Comparison of ENCODE assay signal across 23 mouse cellular contexts in the genomic region with DNA sequence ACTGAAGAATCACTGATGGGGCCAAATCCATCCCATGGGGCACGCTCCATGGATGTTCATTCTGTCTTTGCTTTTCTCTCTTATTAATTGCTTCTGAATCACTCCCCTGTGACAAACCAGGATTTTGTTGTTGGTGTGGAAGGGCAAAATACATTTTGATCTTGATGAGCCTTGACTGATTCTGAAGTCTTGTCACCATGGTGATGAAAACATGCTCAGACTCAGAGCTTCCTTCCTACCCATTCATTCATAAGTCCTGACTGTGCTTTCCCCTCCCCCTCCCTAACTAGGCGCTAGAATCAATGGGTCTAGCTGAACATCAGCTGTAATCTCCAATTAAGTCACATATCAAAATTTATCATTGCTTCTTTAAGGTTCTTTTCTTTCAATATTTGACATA.
DNase-seq lines count a peak whose midpoint lies in the region; ATAC-seq lines count a peak whose summit lies in the region.
"Had no signal": no experiment of that assay in that cellular context is flagged by ENCODE, and none has a peak within 500 bp of the region (broad histone marks: within the 10 kb centered on the region; RNA-seq: fewer than 3 reads in every experiment).

No protein-coding gene starts in this region.

- no peak overlapping the region for H3K4me3 ChIP-seq in embryonic facial prominence, embryonic 14.5 days (ENCODE audit: low read depth, low read length)
- no peak overlapping the region for H3K4me3 ChIP-seq in embryonic facial prominence, embryonic 10.5 days
- H3K4me3 ChIP-seq in neural tube, embryonic 14.5 days (ENCODE audit: low read depth, low read length), result no peak overlapping the region
- no peak overlapping the region for H3K4me3 ChIP-seq in neural tube, embryonic 15.5 days (replicated peaks)
- no peak overlapping the region for H3K4me3 ChIP-seq in midbrain, embryonic 16.5 days (ENCODE audit: low read depth, low read length)
- H3K4me3 ChIP-seq: embryonic facial prominence, embryonic 13.5 days; forebrain, embryonic 13.5 days; heart, embryonic 10.5 days; intestine, embryonic 15.5 days; layer of hippocampus, adult 2 months; limb, embryonic 12.5 days had no signal

- H3K4me1 ChIP-seq in embryonic facial prominence, embryonic 14.5 days (ENCODE audit: control insufficient read depth, insufficient read depth, low read length), result no peaks in the 10 kb centered on the region
- H3K4me1 ChIP-seq in embryonic facial prominence, embryonic 10.5 days, result no peaks in the 10 kb centered on the region
- no peaks in the 10 kb centered on the region for H3K4me1 ChIP-seq in neural tube, embryonic 14.5 days (ENCODE audit: control insufficient read depth, insufficient read depth, low read length)
- H3K4me1 ChIP-seq in neural tube, embryonic 15.5 days, result no peaks in the 10 kb centered on the region
- H3K4me1 ChIP-seq in midbrain, embryonic 16.5 days (ENCODE audit: control insufficient read depth, insufficient read depth, low read length), result no peaks in the 10 kb centered on the region
- H3K4me1 ChIP-seq: embryonic facial prominence, embryonic 13.5 days; forebrain, embryonic 13.5 days; heart, embryonic 10.5 days; intestine, embryonic 15.5 days; limb, embryonic 12.5 days had no signal

- peak; percentile 30; the same call in 1 of the 2 replicates for ATAC-seq in embryonic facial prominence, embryonic 14.5 days (ENCODE audit: low read depth)
- peak; percentile 49; the same call in 1 of the 2 replicates for ATAC-seq in neural tube, embryonic 14.5 days (ENCODE audit: low read depth)
- ATAC-seq in neural tube, embryonic 15.5 days (ENCODE audit: low FRiP score), result no peak
- 0 out of 2 replicates have a peak, but pooled peaks have one; percentile 58 for ATAC-seq in midbrain, embryonic 16.5 days
- ATAC-seq: CD4-positive, CD25-positive, alpha-beta regulatory T cell, adult 4 months; forebrain, embryonic 13.5 days; intestine, embryonic 15.5 days; liver, postnatal 0 days; lung, postnatal 0 days had no signal

- peak; percentile 36 for DNase-seq in embryonic facial prominence, embryonic 14.5 days (ENCODE audit: low spot score)
- no peak for DNase-seq in embryonic facial prominence, embryonic 10.5 days (ENCODE audit: low spot score)
- no peak for DNase-seq in urinary bladder, postnatal 10 days (ENCODE audit: low spot score)
- DNase-seq in spleen, postnatal 4 days (ENCODE audit: low spot score in 2 of 2), result no peak
- DNase-seq: adrenal gland, postnatal 25 days; cerebellum, adult 9-10 months; kidney, adult 8-10 months; kidney, postnatal 14 days; liver, postnatal 0 days; right cerebral cortex, postnatal 14 days had no signal

- no peaks in the 10 kb centered on the region for H3K27me3 ChIP-seq in embryonic facial prominence, embryonic 14.5 days (replicated peaks; ENCODE audit: control insufficient read depth, insufficient read depth, low read length)
- no peaks in the 10 kb centered on the region for H3K27me3 ChIP-seq in embryonic facial prominence, embryonic 10.5 days (replicated peaks; ENCODE audit: low read depth, poor library complexity, severe bottlenecking)
- H3K27me3 ChIP-seq in neural tube, embryonic 14.5 days (ENCODE audit: control insufficient read depth, insufficient read depth, low read length), result no peaks in the 10 kb centered on the region
- no peaks in the 10 kb centered on the region for H3K27me3 ChIP-seq in neural tube, embryonic 15.5 days (replicated peaks)
- H3K27me3 ChIP-seq in midbrain, embryonic 16.5 days (ENCODE audit: control insufficient read depth, insufficient read depth, low read depth, low read length), result no peaks in the 10 kb centered on the region
- H3K27me3 ChIP-seq: embryonic facial prominence, embryonic 13.5 days; forebrain, embryonic 13.5 days; intestine, embryonic 15.5 days; limb, embryonic 12.5 days had no signal

- no peak overlapping the region for H3K9ac ChIP-seq in embryonic facial prominence, embryonic 14.5 days (ENCODE audit: low read depth, low read length)
- no peak overlapping the region for H3K9ac ChIP-seq in neural tube, embryonic 14.5 days (replicated peaks; ENCODE audit: low read depth, low read length)
- H3K9ac ChIP-seq in neural tube, embryonic 15.5 days (replicated peaks), result no peak overlapping the region
- no peak overlapping the region for H3K9ac ChIP-seq in midbrain, embryonic 16.5 days (ENCODE audit: low read depth, low read length)
- H3K9ac ChIP-seq: embryonic facial prominence, embryonic 13.5 days; forebrain, embryonic 13.5 days; intestine, embryonic 15.5 days; limb, embryonic 12.5 days; liver, postnatal 0 days had no signal

- no peaks in the 10 kb centered on the region for H3K36me3 ChIP-seq in embryonic facial prominence, embryonic 14.5 days (ENCODE audit: control insufficient read depth, insufficient read depth, low read length)
- no peaks in the 10 kb centered on the region for H3K36me3 ChIP-seq in embryonic facial prominence, embryonic 10.5 days (replicated peaks)
- H3K36me3 ChIP-seq in neural tube, embryonic 14.5 days (ENCODE audit: control insufficient read depth, insufficient read depth, low read length), result no peaks in the 10 kb centered on the region
- no peaks in the 10 kb centered on the region for H3K36me3 ChIP-seq in neural tube, embryonic 15.5 days
- no peaks in the 10 kb centered on the region for H3K36me3 ChIP-seq in midbrain, embryonic 16.5 days (ENCODE audit: control insufficient read depth, insufficient read depth, low read length)
- H3K36me3 ChIP-seq: embryonic facial prominence, embryonic 13.5 days; heart, embryonic 10.5 days; intestine, embryonic 15.5 days; limb, embryonic 12.5 days had no signal

- no peaks in the 10 kb centered on the region for H3K9me3 ChIP-seq in embryonic facial prominence, embryonic 14.5 days (ENCODE audit: control insufficient read depth, low read length)
- H3K9me3 ChIP-seq in embryonic facial prominence, embryonic 10.5 days, result no peaks in the 10 kb centered on the region
- no peaks in the 10 kb centered on the region for H3K9me3 ChIP-seq in neural tube, embryonic 14.5 days (ENCODE audit: control insufficient read depth, low read length)
- H3K9me3 ChIP-seq in neural tube, embryonic 15.5 days (replicated peaks), result no peaks in the 10 kb centered on the region
- H3K9me3 ChIP-seq in midbrain, embryonic 16.5 days (replicated peaks; ENCODE audit: control insufficient read depth, low read length, poor library complexity, severe bottlenecking), result no peaks in the 10 kb centered on the region
- H3K9me3 ChIP-seq: embryonic facial prominence, embryonic 13.5 days; forebrain, embryonic 13.5 days; heart, embryonic 10.5 days; intestine, embryonic 15.5 days; limb, embryonic 12.5 days had no signal

- H3K4me2 ChIP-seq in embryonic facial prominence, embryonic 14.5 days (ENCODE audit: low read depth, low read length), result no peak overlapping the region
- no peak overlapping the region for H3K4me2 ChIP-seq in neural tube, embryonic 14.5 days (ENCODE audit: low read depth, low read length)
- H3K4me2 ChIP-seq in neural tube, embryonic 15.5 days, result no peak overlapping the region
- no peak overlapping the region for H3K4me2 ChIP-seq in midbrain, embryonic 16.5 days (ENCODE audit: low read length)
- H3K4me2 ChIP-seq: embryonic facial prominence, embryonic 13.5 days; forebrain, embryonic 13.5 days; intestine, embryonic 15.5 days; limb, embryonic 12.5 days; liver, embryonic 11.5 days had no signal

- 83% methylated on average over 2 of the region's 2 CpGs for WGBS in embryonic facial prominence, embryonic 14.5 days
- 70% methylated on average over 2 of the region's 2 CpGs for WGBS in embryonic facial prominence, embryonic 10.5 days
- WGBS in neural tube, embryonic 14.5 days, result 45% methylated on average over 2 of the region's 2 CpGs
- WGBS in neural tube, embryonic 15.5 days, result 49% methylated on average over 2 of the region's 2 CpGs
- 45% methylated on average over 2 of the region's 2 CpGs for WGBS in midbrain, embryonic 16.5 days

- no peak overlapping the region for H3K27ac ChIP-seq in embryonic facial prominence, embryonic 14.5 days (replicated peaks; ENCODE audit: low read depth, low read length)
- H3K27ac ChIP-seq in embryonic facial prominence, embryonic 10.5 days (replicated peaks), result no peak overlapping the region
- no peak overlapping the region for H3K27ac ChIP-seq in neural tube, embryonic 14.5 days (ENCODE audit: low read depth, low read length)
- H3K27ac ChIP-seq in neural tube, embryonic 15.5 days (replicated peaks), result no peak overlapping the region
- no peak overlapping the region for H3K27ac ChIP-seq in midbrain, embryonic 16.5 days (ENCODE audit: low read length)
- H3K27ac ChIP-seq: embryonic facial prominence, embryonic 13.5 days; forebrain, embryonic 13.5 days; heart, embryonic 10.5 days; intestine, embryonic 15.5 days; layer of hippocampus, adult 2 months; limb, embryonic 12.5 days; macrophage had no signal
